Mouse (Mus musculus) olfactory bulb, adult 2 months (tissue): ENCODE measurements around the gene Frmd5.

Experiments
- CTCF ChIP-seq: fragments of 200-500 bp; IDR thresholded peaks from 2 replicates; pipeline ENCODE4 v1.5.1; 2012; ENCODE audit warnings: low read depth, mild to moderate bottlenecking, low read length, moderate library complexity; ENCODE audit not compliant: insufficient read depth
- POLR2A ChIP-seq: fragments of 200-500 bp; IDR thresholded peaks from 2 replicates; pipeline ENCODE4 v1.6.1; 2012; ENCODE audit warnings: mild to moderate bottlenecking, low read depth, low read length, moderate library complexity; ENCODE audit not compliant: insufficient read depth

DNA sequence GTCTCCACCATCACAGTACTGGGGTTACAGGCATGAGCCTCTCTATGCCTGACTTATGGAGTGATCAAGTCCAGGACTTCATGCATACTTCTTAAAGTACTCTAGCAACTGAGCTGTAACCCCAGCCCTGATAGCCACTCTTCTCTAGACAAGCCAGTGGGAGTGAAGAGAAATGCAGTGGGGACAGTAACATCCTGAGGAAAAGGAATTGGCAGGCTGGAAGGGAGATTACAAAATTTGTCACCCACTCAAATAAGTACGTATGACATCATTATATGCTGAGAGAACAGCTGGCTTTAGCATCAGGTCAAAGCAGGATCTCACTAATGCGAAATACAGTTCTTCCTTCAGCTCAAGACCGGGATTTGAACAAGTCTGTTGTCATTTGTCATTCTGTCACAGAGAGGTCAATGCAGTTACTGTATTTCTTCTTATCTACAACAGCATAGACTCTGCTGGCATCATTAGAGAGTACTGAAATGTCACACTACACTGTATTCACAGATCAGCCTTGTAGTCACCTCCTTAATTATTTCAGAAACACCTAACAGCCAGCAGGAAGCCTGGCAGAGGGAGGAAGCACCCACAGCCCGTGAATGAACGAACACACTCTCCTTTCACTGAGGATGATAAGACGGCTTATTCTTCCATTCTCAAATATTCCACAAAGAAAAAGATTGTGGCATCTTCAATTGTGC lies 129.8 kb downstream of the Frmd5 start:
- TF ChIP-seq CTCF (no peak), POLR2A (no peak)
